Mouse (Mus musculus): ENCODE data around the gene Rai14. TPM values are rescaled to one million over a fixed set of nuclear protein-coding genes. Genes with fewer than 3 reads are reported as not detected.

Gene Rai14
- polyA plus RNA-seq, 1 experiment from 2014 or later, result 55.3 TPM

DNA sequence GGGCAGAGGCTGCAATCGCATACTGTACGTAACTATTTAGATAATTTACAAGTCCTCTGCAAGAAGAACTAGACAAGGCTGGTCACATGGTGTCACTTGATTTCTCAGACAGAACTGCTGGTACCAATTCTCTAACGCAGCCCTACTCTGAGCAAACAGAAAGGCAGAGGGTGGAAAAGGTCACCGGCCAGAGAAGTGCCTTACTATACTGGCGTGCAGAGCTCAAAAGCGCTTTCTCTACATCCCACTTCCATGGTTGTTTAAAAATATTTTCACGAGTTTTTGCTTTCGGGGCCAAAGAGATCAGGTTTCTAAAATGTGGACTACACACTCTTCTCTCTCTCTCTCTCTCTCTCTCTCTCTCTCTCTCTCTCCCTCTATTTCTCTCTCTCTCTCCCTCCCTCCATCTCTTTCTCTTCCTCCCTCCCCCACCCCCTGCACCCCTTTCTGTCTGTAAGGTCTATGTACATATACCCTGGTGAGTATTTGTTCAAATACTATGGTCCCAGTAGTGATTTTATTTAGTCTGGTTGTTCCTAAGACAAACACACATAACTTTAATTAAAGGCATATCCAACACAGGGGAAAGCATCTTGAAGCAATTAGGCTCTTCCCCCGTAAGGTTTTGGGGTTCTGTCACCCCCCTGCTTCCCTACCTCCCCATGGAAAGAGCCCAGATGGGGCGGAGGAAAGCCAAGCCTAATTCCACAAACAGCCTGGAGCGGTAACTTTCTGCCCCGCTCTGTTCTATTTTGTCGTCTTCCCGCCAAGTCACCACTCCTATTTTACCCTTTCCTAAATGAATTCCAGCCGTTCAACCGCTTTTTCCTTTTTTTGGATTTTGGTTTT is 86.1 kb downstream of the Rai14 start:
- no peak for ATAC-seq
- POLR2A ChIA-PET, result no interaction called here

GRCm38 (mm10) chr15:10623571-10624227 is 90.7 kb downstream of the Rai14 start:
- in situ Hi-C loops (cut with MboI; ENCODE audit: low pct_unique_long_range_greater_than_20kb), result no loop called here
- ChIA-PET POLR2A (no interaction called here), CTCF (no interaction called here)
- no peaks in the 10 kb centered on the region for H3K27me3 ChIP-seq
- ATAC-seq, result no peak
- TF ChIP-seq CTCF (IDR thresholded peaks at IDR 0.05), result no peak
- DNase-seq (ENCODE audit: low read depth, low spot score), result no peak

More for the DNA sequence above, 86.1 kb downstream of the Rai14 start:
- DNase-seq (ENCODE audit: low read depth, low spot score), result no peak
- no peak for TF ChIP-seq CTCF (IDR thresholded peaks at IDR 0.05)
- no peaks in the 10 kb centered on the region for H3K27me3 ChIP-seq
- CTCF ChIA-PET, result no interaction called here
- in situ Hi-C loops (cut with MboI; ENCODE audit: low pct_unique_long_range_greater_than_20kb), result no loop called here

DNA sequence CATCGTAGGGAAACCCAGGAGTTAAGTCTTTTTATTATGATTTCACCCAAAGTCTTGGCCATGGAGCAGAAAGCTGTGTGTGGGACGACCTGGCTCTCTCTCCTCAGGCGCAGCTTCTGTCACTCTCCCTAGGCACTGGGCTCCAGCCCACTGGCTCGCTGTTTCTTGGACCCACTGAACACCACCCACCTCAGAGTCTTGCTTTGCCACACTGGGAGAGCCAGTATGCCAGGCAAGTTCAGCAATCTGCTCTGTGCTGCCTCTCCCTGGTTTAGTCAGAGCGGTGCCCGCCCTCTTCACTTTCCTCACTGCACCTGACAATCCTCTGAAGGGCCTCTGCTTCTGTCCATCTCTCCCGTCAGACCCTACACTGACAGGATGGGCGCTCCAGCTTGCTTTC is 93.2 kb downstream of the Rai14 start:
- ChIA-PET CTCF (no interaction called here), POLR2A (no interaction called here)
- no peak for ATAC-seq
- in situ Hi-C loops (cut with MboI; ENCODE audit: low pct_unique_long_range_greater_than_20kb), result no loop called here
- H3K27me3 ChIP-seq, result no peaks in the 10 kb centered on the region
- no peak for DNase-seq (ENCODE audit: low read depth, low spot score)
- TF ChIP-seq CTCF (IDR thresholded peaks at IDR 0.05), result no peak

DNA sequence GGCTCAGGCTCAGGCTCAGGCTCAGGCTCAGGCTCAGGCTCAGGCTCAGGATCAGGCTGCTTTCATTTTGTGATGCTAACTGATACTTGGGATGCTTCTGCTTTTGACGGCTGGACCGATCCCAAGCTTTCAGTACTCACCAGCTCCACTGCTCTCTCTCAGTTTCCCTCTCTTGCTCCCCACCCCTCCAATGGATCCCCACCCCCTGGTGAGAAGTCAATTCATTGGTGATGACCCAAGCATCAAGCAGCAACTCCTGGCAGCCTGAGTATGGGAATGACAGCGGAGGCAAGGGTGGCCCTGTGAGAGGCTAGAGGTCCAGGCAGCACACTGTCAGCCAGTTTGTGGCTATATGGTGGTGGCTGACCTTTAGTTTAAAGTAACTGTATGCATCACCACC is 94.7 kb downstream of the Rai14 start:
- ChIA-PET CTCF (no interaction called here), POLR2A (interaction anchor here (0.6 kb wide), 1 partner anchor 26 kb away, joined by 4 read pairs; no protein-coding TSS in a partner anchor)
- TF ChIP-seq CTCF (IDR thresholded peaks at IDR 0.05), result no peak
- ATAC-seq (no peak), DNase-seq (ENCODE audit: low read depth, low spot score) (no peak)
- H3K27me3 ChIP-seq, result no peaks in the 10 kb centered on the region
- in situ Hi-C loops (cut with MboI; ENCODE audit: low pct_unique_long_range_greater_than_20kb), result no loop called here

GRCm38 (mm10) chr15:10618276-10618675 is 96.1 kb downstream of the Rai14 start:
- no peak for ATAC-seq
- in situ Hi-C loops (cut with MboI; ENCODE audit: low pct_unique_long_range_greater_than_20kb), result no loop called here
- POLR2A ChIA-PET, result interaction anchor here (0.6 kb wide), 1 partner anchor 90 kb away, joined by 7 read pairs; no protein-coding TSS in a partner anchor
- TF ChIP-seq CTCF (IDR thresholded peaks at IDR 0.05), result no peak
- CTCF ChIA-PET, result interaction anchor here (1.2 kb wide), 1 partner anchor 8 kb away, joined by 3 read pairs; no protein-coding TSS in a partner anchor
- H3K27me3 ChIP-seq, result no peaks in the 10 kb centered on the region
- no peak for DNase-seq (ENCODE audit: low read depth, low spot score)

DNA sequence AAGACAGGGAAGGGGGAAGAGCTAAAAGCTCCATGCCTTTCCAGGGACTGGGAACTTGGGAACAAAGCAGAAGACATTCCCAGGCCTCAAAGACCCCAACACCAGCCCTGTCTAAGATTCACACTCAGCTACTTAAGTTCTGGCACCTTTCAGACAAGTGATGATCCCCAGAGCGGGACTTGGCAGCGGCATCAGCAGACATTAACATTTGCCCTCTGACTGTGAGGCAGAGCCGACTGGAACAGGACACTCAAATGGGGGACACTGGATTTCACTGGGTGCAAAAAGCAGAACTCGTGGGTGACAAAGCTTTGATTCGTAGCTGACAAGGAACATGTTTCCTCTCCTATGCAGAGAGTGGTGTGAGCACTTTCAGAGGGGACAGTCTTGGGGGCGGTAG is 98.4 kb downstream of the Rai14 start:
- CTCF ChIA-PET, result interaction anchor here (1.4 kb wide), 1 partner anchor 16 kb away, joined by 4 read pairs; no protein-coding TSS in a partner anchor
- ATAC-seq, result no peak
- TF ChIP-seq CTCF (IDR thresholded peaks at IDR 0.05), result no peak

DNA sequence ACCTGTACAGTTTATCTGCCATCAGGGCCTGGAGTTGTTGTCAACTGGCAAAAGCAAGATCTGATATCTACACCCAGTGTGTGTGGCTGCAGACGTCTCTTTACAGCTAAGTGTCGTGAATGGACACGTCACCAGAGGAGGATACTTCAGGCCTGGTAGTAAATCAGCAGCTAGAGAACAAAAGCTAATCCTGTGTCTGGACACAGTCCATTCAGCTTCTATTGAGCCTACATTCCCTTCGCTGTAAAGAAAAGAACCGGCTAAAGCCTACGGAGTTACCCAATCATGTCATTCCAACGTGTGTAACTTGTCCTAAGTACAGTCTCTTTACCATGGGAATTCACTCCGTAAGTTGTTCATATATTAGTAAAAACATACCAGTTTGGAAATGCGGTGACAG is 103.4 kb downstream of the Rai14 start:
- DNase-seq (ENCODE audit: low read depth, low spot score) (no peak), ATAC-seq (no peak)
- POLR2A ChIA-PET, result no interaction called here
- no peaks in the 10 kb centered on the region for H3K27me3 ChIP-seq
- TF ChIP-seq CTCF (IDR thresholded peaks at IDR 0.05), result no peak
- CTCF ChIA-PET, result interaction anchor here (1.5 to 1.7 kb wide), 2 partner anchors 11 to 26 kb away, joined by 3 to 5 read pairs; no protein-coding TSS in a partner anchor
- in situ Hi-C loops (cut with MboI; ENCODE audit: low pct_unique_long_range_greater_than_20kb), result no loop called here

More for the DNA sequence above, 98.4 kb downstream of the Rai14 start:
- in situ Hi-C loops (cut with MboI; ENCODE audit: low pct_unique_long_range_greater_than_20kb), result no loop called here
- POLR2A ChIA-PET, result no interaction called here
- no peaks in the 10 kb centered on the region for H3K27me3 ChIP-seq
- DNase-seq (ENCODE audit: low read depth, low spot score), result no peak

DNA sequence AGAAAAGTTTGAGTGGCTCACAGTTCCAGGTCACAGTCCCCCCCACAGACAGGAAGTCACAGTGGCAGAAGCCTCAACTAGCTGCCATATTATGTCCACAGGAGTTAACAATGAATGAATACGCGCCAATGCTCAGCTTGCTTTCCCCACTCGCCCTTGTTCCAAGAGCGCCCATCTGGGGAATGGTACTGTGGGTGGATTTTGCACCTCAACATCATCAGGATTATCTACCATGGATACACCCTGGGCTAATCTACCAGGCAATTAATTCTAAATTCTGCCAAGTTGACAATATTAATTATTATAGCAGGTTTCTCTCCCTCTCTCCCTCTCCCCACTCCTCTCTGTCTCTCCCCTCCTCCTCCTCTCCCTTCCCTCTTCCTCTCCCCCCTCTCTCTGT is 105.3 kb downstream of the Rai14 start:
- POLR2A ChIA-PET, result interaction anchor here (0.6 kb wide), 1 partner anchor 9 kb away, joined by 3 read pairs; no protein-coding TSS in a partner anchor

GRCm38 (mm10) chr15:10608508-10609098 is 105.8 kb downstream of the Rai14 start:
- POLR2A ChIA-PET, result interaction anchor here (0.6 kb wide), 1 partner anchor 9 kb away, joined by 3 read pairs; no protein-coding TSS in a partner anchor
- CTCF ChIA-PET, result interaction anchor here (1.4 kb wide), 1 partner anchor 22 kb away, joined by 3 read pairs; no protein-coding TSS in a partner anchor
- H3K27me3 ChIP-seq, result no peaks in the 10 kb centered on the region
- DNase-seq (ENCODE audit: low read depth, low spot score) (no peak), ATAC-seq (no peak)
- TF ChIP-seq CTCF (IDR thresholded peaks at IDR 0.05), result no peak
- in situ Hi-C loops (cut with MboI; ENCODE audit: low pct_unique_long_range_greater_than_20kb), result no loop called here

More for the DNA sequence above, 105.3 kb downstream of the Rai14 start:
- no peak for TF ChIP-seq CTCF (IDR thresholded peaks at IDR 0.05)
- no peak for ATAC-seq
- H3K27me3 ChIP-seq, result no peaks in the 10 kb centered on the region
- CTCF ChIA-PET, result interaction anchor here (1.4 kb wide), 1 partner anchor 21 kb away, joined by 3 read pairs; no protein-coding TSS in a partner anchor
- in situ Hi-C loops (cut with MboI; ENCODE audit: low pct_unique_long_range_greater_than_20kb), result no loop called here
- no peak for DNase-seq (ENCODE audit: low read depth, low spot score)

GRCm38 (mm10) chr15:10599413-10599812 is 115.0 kb downstream of the Rai14 start:
- ATAC-seq, result no peak
- in situ Hi-C loops (cut with MboI; ENCODE audit: low pct_unique_long_range_greater_than_20kb), result no loop called here
- ChIA-PET CTCF (interaction anchor here (1.3 to 2.1 kb wide), 2 partner anchors 12 to 16 kb away, joined by 4 to 5 read pairs; no protein-coding TSS in a partner anchor), POLR2A (no interaction called here)
- no peaks in the 10 kb centered on the region for H3K27me3 ChIP-seq
- TF ChIP-seq CTCF (IDR thresholded peaks at IDR 0.05), result no peak
- no peak for DNase-seq (ENCODE audit: low read depth, low spot score)

All from Patski (cell line).